Comparison of ENCODE assay signal across 17 mouse cellular contexts in genomic region chr16:65212367-65212766, GRCm38 (mm10).
"Had no signal": no experiment of that assay in that cellular context is flagged by ENCODE, and none has a peak within 500 bp of the region (broad histone marks: within the 10 kb centered on the region; RNA-seq: fewer than 3 reads in every experiment).

No protein-coding gene starts in this region.

- ATAC-seq: liver, embryonic 12.5 days; liver, postnatal 0 days; lung, postnatal 0 days; midbrain, embryonic 13.5 days; midbrain, embryonic 15.5 days; midbrain, embryonic 16.5 days had no signal

- DNase-seq: left cerebral cortex, postnatal 4 days; liver; liver, embryonic 13.5 days; liver, postnatal 0 days; lung, adult 18-20 months; lung, adult 2 months; lung, embryonic 14.5 days; lung, postnatal 10 days; lung, postnatal 14 days; lung, postnatal 36 days; lung, postnatal 4 days; midbrain, embryonic 14.5 days had no signal
